Mouse (Mus musculus) layer of hippocampus, postnatal 36 days (tissue): ENCODE measurements at regions not wholly inside any gene's neighbourhood (a gene's known extent, or its start where the extent isn't known, plus 50 kb on each side); places are given as distances from the start of the nearest gene placed in this dataset.

Experiments
- DNase-seq, 2 experiments: peaks; one replicate each; pipeline ENCODE4 v3.0.0; 2022

- DNase-seq = no peak
Observed at GRCm38 (mm10) chr17:45928903-45929477, 103.2 kb downstream of the Vegfa start.

GRCm38 (mm10) chr17:45928013-45928412 is 104.2 kb downstream of the Vegfa start:
- DNase-seq = no peak

DNA sequence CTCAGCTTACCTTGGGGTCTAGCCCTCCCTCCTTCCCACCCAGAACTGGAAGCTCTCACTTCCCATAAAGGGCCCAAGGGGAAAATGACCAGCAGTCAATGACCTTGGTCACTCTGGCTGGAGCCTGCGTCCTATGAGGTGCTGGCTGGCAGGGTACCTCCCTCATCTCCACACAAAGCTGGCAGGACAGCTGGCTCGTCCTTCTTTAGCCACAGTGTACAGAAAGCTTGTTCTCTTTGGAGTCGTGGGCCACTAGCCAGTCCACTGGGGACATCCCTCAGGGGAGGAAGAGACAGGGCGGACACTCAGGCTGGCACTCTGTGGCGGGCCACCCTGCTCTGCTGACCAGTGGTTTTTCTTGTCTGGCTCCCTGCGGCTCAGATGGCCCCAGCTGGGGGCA is 106.3 kb downstream of the Vegfa start:
- no peak for DNase-seq

DNA sequence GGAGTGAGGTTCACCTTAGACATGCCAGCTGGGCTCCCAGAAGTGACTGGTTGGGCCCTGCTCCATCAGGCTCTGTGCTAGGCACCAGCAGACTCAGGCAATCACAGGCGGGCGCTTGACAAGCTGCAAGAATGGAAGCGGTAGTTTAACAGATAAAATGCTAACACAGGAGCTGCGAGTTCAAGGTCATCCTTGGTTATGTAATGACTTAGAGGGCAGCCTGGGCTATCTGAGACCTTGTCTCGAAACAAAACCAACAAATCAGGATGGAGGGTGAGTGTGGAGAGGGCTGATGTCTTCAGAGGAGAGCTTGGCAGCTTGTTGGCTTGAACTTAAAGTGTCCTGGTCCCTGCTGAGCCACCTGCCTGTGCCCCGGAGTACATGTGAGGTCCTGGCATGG is 107.6 kb downstream of the Vegfa start:
- DNase-seq = no peak

GRCm38 (mm10) chr17:45923217-45923730 is 108.9 kb downstream of the Vegfa start:
- no peak for DNase-seq

GRCm38 (mm10) chr17:45917647-45918046 is 114.5 kb downstream of the Vegfa start:
- no peak for DNase-seq

DNA sequence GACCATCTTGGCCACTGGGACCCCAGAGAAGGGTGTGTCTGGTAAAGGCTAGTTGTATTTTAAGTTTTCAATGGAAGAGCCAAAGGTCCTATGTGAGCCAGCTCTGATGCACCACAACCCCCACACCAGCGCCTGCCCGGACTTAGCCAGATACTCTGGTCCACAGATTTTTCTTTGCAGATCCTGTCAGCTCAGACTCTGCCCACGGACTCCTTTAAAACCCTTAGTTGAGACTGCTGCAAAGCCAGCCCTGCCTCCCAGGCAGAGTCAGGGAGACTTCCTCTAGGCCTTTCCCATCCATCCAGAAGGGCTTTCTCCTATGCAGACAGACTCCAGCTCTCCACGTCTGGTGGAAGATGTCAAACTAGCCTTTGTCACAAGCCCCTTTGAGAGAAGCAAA is 115.2 kb downstream of the Vegfa start:
- no peak for DNase-seq

DNA sequence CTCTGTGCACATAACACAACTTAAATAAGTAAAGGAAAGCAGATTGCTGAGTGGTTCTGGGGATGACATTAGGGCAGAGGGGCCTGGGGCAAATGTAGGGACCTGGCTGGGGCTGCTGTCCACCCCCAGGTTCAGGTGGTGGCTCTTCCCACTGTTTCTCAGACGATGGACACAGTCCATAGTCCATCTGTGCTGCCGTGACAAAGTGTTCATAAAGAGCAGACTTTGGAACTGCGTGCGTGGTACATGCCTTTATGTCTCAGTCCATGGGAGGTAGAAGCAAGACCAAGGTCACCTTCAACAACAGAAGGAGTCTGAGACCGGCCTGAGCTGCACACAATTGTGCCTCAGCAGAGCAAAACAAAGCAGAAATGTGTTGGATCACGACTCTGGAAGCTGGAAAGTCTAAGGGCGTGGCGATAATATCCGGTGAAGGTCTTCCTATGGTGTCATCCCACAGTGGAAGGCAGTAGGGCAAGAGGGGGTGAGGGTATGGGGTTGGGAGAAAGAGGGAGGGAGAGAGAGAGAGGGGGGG is 117.4 kb downstream of the Vegfa start:
- no peak for DNase-seq

DNA sequence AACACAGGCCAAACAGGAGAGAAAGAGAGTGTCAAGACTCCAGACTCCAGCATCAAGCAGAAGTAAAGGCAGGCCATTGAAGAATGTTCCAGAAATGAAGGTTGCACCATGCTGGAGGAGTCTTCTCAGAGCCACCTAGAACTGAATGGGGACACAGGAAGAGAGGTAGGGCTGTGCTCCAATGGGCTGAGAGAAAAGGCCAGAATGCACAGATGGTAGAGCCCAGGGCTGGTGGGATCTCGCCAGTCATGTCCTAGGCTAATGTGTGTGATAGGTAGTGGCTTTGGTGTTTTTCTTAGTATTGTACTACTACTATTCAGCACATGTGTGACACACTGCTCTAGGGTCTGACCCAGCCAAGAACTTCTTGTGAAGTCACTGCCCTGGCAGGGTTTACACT is 117.9 kb downstream of the Vegfa start:
- DNase-seq = no peak

DNA sequence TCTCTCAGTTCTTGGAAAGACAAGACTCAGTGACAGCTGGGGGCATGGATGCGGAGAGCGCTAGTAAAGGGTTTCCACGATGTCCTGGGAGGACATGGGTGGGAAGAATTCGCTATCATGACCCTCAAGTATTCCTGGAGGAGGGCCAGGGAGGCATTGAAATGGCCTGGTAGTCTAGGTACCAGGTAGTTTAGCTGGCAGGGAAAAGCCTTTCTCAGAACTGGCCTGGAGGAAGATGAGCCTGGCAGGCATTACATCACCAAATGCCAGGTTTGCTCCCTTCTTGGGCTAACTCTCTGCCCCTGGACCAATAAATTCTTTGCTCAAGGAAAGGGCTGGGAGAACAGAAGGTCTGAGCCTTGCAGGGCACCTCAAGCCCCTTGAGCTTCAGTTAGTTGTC is 118.5 kb downstream of the Vegfa start:
- no peak for DNase-seq

- DNase-seq = no peak
Observed at GRCm38 (mm10) chr17:45912165-45912564, 120.0 kb downstream of the Vegfa start.

GRCm38 (mm10) chr17:45911201-45911731 is 120.9 kb downstream of the Vegfa start:
- no peak for DNase-seq

DNA sequence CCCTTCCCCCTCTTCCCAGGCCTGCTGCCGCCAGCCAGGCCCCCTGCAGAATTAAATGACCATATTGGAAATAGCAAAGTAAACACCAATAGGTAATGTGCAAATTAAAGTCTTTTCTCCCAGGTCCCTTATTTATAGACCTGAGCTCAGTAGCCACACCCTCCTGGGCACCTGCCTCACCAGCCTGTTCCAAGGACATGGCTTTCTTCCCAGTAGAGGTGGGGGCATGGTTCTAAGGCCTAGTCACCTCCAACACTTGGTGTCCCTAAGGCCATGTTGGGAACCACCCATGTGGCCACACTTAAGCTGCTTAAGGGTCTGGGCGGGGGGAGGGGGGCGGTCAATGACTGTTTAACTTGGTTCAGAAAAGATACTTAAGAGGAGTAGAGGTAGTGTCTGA is 121.9 kb downstream of the Vegfa start:
- DNase-seq = no peak

- no peak for DNase-seq
Observed at GRCm38 (mm10) chr17:45907587-45907986, 124.6 kb downstream of the Vegfa start.

GRCm38 (mm10) chr17:45905596-45905995 is 126.6 kb downstream of the Vegfa start:
- DNase-seq = no peak

DNA sequence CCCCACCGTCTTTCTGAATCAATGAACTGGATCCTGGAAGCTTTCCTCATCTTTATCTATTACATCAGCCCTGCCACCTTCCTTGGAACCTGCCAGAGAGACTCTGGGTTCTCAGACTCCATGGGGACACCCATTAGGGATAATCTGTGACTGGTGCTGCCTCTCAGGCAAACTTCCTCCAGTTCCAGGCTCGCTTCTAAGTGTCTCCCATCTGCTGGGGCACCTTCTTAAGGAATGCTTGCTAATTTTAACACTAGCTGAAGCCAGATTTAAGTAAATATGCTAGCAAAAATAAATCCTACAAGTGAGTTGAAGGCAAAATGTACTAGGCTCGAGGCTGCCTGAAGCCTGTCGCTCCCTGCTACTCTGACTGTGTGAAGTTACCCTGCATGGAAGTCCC is 127.9 kb downstream of the Vegfa start:
- peak in 1 of 2 experiments; percentile 11 for DNase-seq

DNA sequence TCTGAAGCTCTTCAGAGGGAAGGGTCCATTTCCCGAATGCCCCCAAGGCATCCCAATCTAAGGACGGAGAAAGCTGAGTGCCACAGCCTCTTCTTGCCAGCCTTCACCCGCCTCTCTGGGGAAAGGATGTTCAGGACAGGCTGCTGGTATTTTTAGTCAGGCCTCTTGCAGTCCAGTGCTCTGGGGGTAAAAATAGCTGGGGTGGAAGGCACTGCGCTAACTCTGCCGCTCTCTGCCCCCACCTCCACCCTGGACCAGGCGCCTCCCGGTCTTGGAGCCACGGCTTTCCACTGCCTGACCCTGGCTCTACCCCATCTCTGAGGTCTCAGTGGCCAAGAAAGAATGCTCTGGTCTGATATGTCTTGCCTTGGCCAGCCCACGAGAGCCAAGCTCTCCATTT is 128.9 kb downstream of the Vegfa start:
- no peak for DNase-seq

- DNase-seq = no peak
Observed at GRCm38 (mm10) chr17:45902668-45903067, 129.5 kb downstream of the Vegfa start.

DNA sequence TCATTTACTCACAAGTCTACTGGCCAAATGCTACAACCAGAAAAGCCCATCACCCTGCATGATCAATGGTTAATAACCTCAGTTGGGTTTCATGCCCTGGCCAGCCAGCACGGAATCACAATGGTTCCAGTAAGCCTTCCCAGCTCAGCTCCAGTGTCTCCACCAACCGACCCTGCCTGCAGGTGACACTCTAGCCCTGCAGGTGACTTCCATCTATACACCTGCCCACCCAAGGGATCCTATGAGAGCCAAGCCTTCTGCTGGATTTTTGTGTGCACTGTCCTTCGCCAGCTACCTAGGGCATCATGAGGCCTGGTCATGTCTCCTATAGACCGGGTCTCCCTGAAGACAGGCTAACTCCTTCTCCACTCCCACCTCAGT is 135.3 kb downstream of the Vegfa start:
- no peak for DNase-seq

DNA sequence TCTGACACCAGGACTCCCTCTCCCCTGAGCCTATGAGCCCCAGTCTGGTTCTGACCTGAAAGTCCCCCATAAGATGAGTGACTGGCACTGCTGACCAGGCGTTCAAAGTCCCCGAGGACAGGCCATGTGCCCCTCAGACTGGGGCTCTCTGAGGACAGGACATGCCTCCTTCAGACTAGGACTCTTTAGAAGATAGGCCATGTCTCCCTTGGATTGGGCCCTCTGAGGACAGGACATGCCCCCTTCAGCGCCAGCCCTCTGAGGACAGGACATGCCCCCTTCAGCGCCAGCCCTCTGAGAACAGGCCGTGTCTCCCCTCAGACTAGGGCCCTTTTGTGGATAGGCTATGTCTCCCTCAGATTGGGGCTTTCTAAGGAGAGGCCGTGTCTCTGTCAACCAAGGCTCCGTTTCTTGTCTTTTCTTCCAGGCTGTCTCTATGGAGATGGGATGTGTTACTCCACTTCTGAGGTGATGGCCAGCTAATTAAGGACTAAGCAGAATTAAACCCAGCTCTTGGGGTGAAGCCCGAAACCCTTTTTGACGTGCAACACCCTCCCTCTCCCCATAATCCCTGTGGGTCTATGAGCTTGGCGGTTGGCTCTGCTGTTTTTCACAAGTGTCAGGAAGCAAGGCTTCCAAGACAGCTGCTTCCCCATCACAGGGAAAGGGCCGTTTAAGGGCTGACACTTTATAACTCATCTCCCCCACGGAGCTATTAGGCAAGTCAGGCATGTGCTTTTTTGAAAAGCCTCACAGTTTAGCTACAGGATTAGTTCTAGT is 135.8 kb downstream of the Vegfa start:
- DNase-seq = no peak

DNA sequence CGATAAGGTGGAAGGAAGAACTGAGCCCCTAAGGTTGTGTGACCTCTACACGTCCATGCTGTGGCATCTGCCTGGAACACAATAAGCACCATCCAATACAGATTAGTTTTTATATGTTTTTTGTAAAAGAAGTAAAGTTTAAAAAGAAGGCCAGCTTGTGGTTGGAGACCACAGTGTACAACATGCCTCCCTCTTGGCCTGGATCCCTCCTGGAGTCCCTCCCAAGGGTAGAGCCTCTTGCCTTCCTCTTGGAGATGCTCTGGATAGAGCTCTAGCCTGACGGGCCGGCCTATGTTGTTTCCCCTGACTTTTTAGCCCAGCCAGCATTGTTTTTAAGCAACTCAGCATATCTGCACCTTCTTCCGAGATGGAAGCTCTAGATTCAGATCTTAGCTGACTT is 138.0 kb downstream of the Vegfa start:
- no peak for DNase-seq

- DNase-seq = peak; percentile 16 to 22
Observed at GRCm38 (mm10) chr17:45893698-45894097, 138.5 kb downstream of the Vegfa start.

DNA sequence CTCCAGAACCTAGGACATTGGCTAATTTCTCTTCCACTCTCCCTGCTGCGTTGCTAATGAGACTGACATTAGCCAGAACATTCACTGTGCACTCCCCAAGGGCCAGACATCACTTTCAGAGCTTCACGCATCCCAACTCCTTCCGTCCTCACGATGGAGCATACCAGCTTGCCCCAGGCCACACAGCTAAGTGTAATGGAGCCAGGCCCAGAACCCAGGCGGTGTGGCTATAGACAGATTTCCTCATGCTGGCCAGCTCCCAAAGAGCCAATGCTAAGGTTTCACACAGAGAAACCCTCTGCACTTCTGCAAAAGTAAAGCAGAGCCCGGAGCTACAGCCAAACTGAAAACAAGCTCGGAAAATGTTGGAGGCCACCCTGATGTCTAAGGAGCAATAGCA is 139.1 kb downstream of the Vegfa start:
- no peak for DNase-seq

- no peak for DNase-seq
Observed at GRCm38 (mm10) chr17:45889451-45889850, 142.7 kb downstream of the Vegfa start.
